Mouse (Mus musculus): Measurements from ENCODE around the gene Nmnat2.

Nmnat2 gene

GRCm38 (mm10) chr1:153092237-153092975, 137.6 kb downstream of the Nmnat2 start:
- CTCF ChIA-PET = no interaction called here

GRCm38 (mm10) chr1:153093172-153093571, 138.4 kb downstream of the Nmnat2 start:
- CTCF ChIA-PET = no interaction called here

- CTCF ChIA-PET = no interaction called here
Observed at GRCm38 (mm10) chr1:153093581-153093980, 138.8 kb downstream of the Nmnat2 start.

GRCm38 (mm10) chr1:153094226-153095076, 139.7 kb downstream of the Nmnat2 start:
- CTCF ChIA-PET = no interaction called here

- CTCF ChIA-PET = no interaction called here
Observed at GRCm38 (mm10) chr1:153095328-153095727, 140.5 kb downstream of the Nmnat2 start.

- CTCF ChIA-PET = no interaction called here
Observed at GRCm38 (mm10) chr1:153095826-153096727, 141.3 kb downstream of the Nmnat2 start.

- CTCF ChIA-PET = no interaction called here
Observed at GRCm38 (mm10) chr1:153097017-153097675, 142.4 kb downstream of the Nmnat2 start.

- CTCF ChIA-PET = interaction anchor here (0.6 kb wide), 1 partner anchor 1085 kb away, joined by 7 read pairs; no protein-coding TSS in a partner anchor
Observed at GRCm38 (mm10) chr1:153098586-153098985, 143.8 kb downstream of the Nmnat2 start.

- CTCF ChIA-PET = interaction anchor here (0.7 kb wide), 1 partner anchor 12 kb away, joined by 3 read pairs; no protein-coding TSS in a partner anchor
Observed at GRCm38 (mm10) chr1:153100912-153101311, 146.1 kb downstream of the Nmnat2 start.

- CTCF ChIA-PET = interaction anchor here (0.7 kb wide), 1 partner anchor 12 kb away, joined by 3 read pairs; no protein-coding TSS in a partner anchor
Observed at GRCm38 (mm10) chr1:153101327-153101880, 146.6 kb downstream of the Nmnat2 start.

GRCm38 (mm10) chr1:153102296-153103185, 147.7 kb downstream of the Nmnat2 start:
- CTCF ChIA-PET = no interaction called here

- CTCF ChIA-PET = no interaction called here
Observed at GRCm38 (mm10) chr1:153103186-153103554, 148.4 kb downstream of the Nmnat2 start.

GRCm38 (mm10) chr1:153104804-153105203, 150.0 kb downstream of the Nmnat2 start:
- CTCF ChIA-PET = no interaction called here

- CTCF ChIA-PET = interaction anchor here (0.5 kb wide), 1 partner anchor 392 kb away, joined by 4 read pairs; no protein-coding TSS in a partner anchor
Observed at GRCm38 (mm10) chr1:153107866-153108265, 153.1 kb downstream of the Nmnat2 start.

- CTCF ChIA-PET = interaction anchor here (0.5 kb wide), 1 partner anchor 1999 kb away, joined by 6 read pairs; no protein-coding TSS in a partner anchor
Observed at GRCm38 (mm10) chr1:153109346-153109745, 154.6 kb downstream of the Nmnat2 start.

- CTCF ChIA-PET = no interaction called here
Observed at GRCm38 (mm10) chr1:153109836-153110235, 155.0 kb downstream of the Nmnat2 start.

- CTCF ChIA-PET = no interaction called here
Observed at GRCm38 (mm10) chr1:153111596-153111995, 156.8 kb downstream of the Nmnat2 start.

GRCm38 (mm10) chr1:153115315-153115714, 160.5 kb downstream of the Nmnat2 start:
- CTCF ChIA-PET = no interaction called here

- CTCF ChIA-PET = no interaction called here
Observed at GRCm38 (mm10) chr1:153120544-153120943, 165.8 kb downstream of the Nmnat2 start.

GRCm38 (mm10) chr1:153121320-153121719, 166.5 kb downstream of the Nmnat2 start:
- CTCF ChIA-PET = no interaction called here
